Mouse (Mus musculus): ENCODE measurements at regions not wholly inside any gene's neighbourhood (a gene's known extent, or its start where the extent isn't known, plus 50 kb on each side); places are given as distances from the start of the nearest gene placed in this dataset.
"Not testable (repeated sequence)": the region's sequence is repeated elsewhere in the genome, so short reads cannot be mapped to it uniquely, and the experiment has no call there.

GRCm38 (mm10) chr4:5590531-5590930 is 797.4 kb upstream of the Impad1 start:
- no peak for DNase-seq (ENCODE audit: low read depth, low spot score)

GRCm38 (mm10) chr4:5587465-5587864 is 794.3 kb upstream of the Impad1 start:
- no peak for DNase-seq (ENCODE audit: low read depth, low spot score)

- DNase-seq (ENCODE audit: low read depth, low spot score), result no peak
These were observed 792.0 kb upstream of the Impad1 start for GRCm38 (mm10) chr4:5585205-5585604.

GRCm38 (mm10) chr4:5583989-5584677 is 791.0 kb upstream of the Impad1 start:
- peak; percentile 71 for DNase-seq (ENCODE audit: low read depth, low spot score)

- DNase-seq (ENCODE audit: low read depth, low spot score), result no peak
These were observed 774.9 kb upstream of the Impad1 start for GRCm38 (mm10) chr4:5568076-5568475.

- DNase-seq (ENCODE audit: low read depth, low spot score), result peak; percentile 58
These were observed 767.0 kb upstream of the Impad1 start for GRCm38 (mm10) chr4:5560001-5560657.

- no peak for DNase-seq (ENCODE audit: low read depth, low spot score)
These were observed 747.0 kb upstream of the Impad1 start for GRCm38 (mm10) chr4:5540155-5540554.

- DNase-seq (ENCODE audit: low read depth, low spot score), result no peak
These were observed 737.3 kb upstream of the Impad1 start for GRCm38 (mm10) chr4:5530416-5530815.

- DNase-seq (ENCODE audit: low read depth, low spot score), result no peak
These were observed 725.4 kb upstream of the Impad1 start for GRCm38 (mm10) chr4:5518522-5518921.

GRCm38 (mm10) chr4:5515426-5515825 is 722.3 kb upstream of the Impad1 start:
- DNase-seq (ENCODE audit: low read depth, low spot score), result not testable (repeated sequence)

- DNase-seq (ENCODE audit: low read depth, low spot score), result no peak
These were observed 718.6 kb upstream of the Impad1 start for GRCm38 (mm10) chr4:5511743-5512142.

- no peak for DNase-seq (ENCODE audit: low read depth, low spot score)
These were observed 716.2 kb upstream of the Impad1 start for GRCm38 (mm10) chr4:5509398-5509797.

GRCm38 (mm10) chr4:5495012-5495411 is 701.9 kb upstream of the Impad1 start:
- DNase-seq (ENCODE audit: low read depth, low spot score), result no peak

GRCm38 (mm10) chr4:5494072-5495000 is 701.2 kb upstream of the Impad1 start:
- no peak for DNase-seq (ENCODE audit: low read depth, low spot score)

GRCm38 (mm10) chr4:5486786-5487185 is 693.6 kb upstream of the Impad1 start:
- no peak for DNase-seq (ENCODE audit: low read depth, low spot score)

GRCm38 (mm10) chr4:5471891-5472558 is 678.9 kb upstream of the Impad1 start:
- no peak for DNase-seq (ENCODE audit: low read depth, low spot score)

GRCm38 (mm10) chr4:5459028-5459695 is 666.0 kb upstream of the Impad1 start:
- DNase-seq (ENCODE audit: low read depth, low spot score), result no peak

GRCm38 (mm10) chr4:5450417-5450816 is 657.3 kb upstream of the Impad1 start:
- DNase-seq (ENCODE audit: low read depth, low spot score), result no peak

- no peak for DNase-seq (ENCODE audit: low read depth, low spot score)
These were observed 648.3 kb upstream of the Impad1 start for GRCm38 (mm10) chr4:5441339-5442019.

- no peak for DNase-seq (ENCODE audit: low read depth, low spot score)
These were observed 643.9 kb upstream of the Impad1 start for GRCm38 (mm10) chr4:5437076-5437475.

Measured in skeletal muscle tissue, adult 2 months (tissue).